Mouse (Mus musculus) lung, postnatal 0 days (tissue): Measurements from ENCODE around the gene Celf1. TPM values are rescaled to one million over a fixed set of nuclear protein-coding genes. Genes with fewer than 3 reads are reported as not detected.
"Not testable (repeated sequence)": the region's sequence is repeated elsewhere in the genome, so short reads cannot be mapped to it uniquely, and the experiment has no call there.

Experiments
- ATAC-seq: fragments of 200-750 bp; cut with Nextera tagmentation; 2 replicates; pipeline ENCODE4 v1.8.0; 2017; ENCODE audit warnings: moderate library complexity
- DNase-seq: peaks from one replicate; pipeline ENCODE4 v3.0.0-alpha.2; 2016; ENCODE audit warnings: low spot score
- H3K27ac ChIP-seq: fragments of 300-500 bp; sonication (generic); 2 replicates; pipeline ENCODE4 v1.5.1; 2014; ENCODE audit warnings: antibody characterized with exemption, mild to moderate bottlenecking, low read length, mixed read lengths
- H3K27me3 ChIP-seq: fragments of 300-500 bp; sonication (generic); replicated peaks from 2 replicates; pipeline ENCODE4 v1.6.1; 2014; ENCODE audit warnings: low read length, mixed read lengths; ENCODE audit not compliant: insufficient read depth
- H3K36me3 ChIP-seq: fragments of 300-500 bp; sonication (generic); 2 replicates; pipeline ENCODE4 v1.6.1; 2014; ENCODE audit warnings: low read length, mixed read lengths; ENCODE audit not compliant: insufficient read depth
- H3K4me1 ChIP-seq: fragments of 300-500 bp; sonication (generic); 2 replicates; pipeline ENCODE4 v1.6.1; 2014; ENCODE audit warnings: antibody characterized with exemption, low read depth, low read length, mixed read lengths; ENCODE audit not compliant: insufficient read depth
- H3K4me2 ChIP-seq: fragments of 300-500 bp; sonication (generic); replicated peaks from 2 replicates; pipeline ENCODE4 v1.6.1; 2014; ENCODE audit warnings: low read depth, mild to moderate bottlenecking, low read length, moderate library complexity, mixed read lengths
- H3K4me3 ChIP-seq: fragments of 300-500 bp; sonication (generic); 2 replicates; pipeline ENCODE4 v1.5.1; 2014; ENCODE audit warnings: low read depth, low read length
- H3K9ac ChIP-seq: fragments of 300-500 bp; sonication (generic); replicated peaks from 2 replicates; pipeline ENCODE4 v1.6.1; 2014; ENCODE audit warnings: low read depth, mild to moderate bottlenecking
- H3K9me3 ChIP-seq: fragments of 300-500 bp; sonication (generic); 2 replicates; pipeline ENCODE4 v1.6.1; 2016; ENCODE audit warnings: low read length, mixed read lengths
- CTCF ChIP-seq: IDR thresholded peaks from 2 replicates; pipeline ENCODE4 v1.5.1; 2016; ENCODE audit warnings: antibody characterized with exemption, mild to moderate bottlenecking
- EP300 ChIP-seq: IDR thresholded peaks from 2 replicates; pipeline ENCODE4 v1.6.1; 2016; ENCODE audit warnings: antibody characterized with exemption, mild to moderate bottlenecking, control low read depth
- WGBS: fragments of 180-500 bp; shearing (Covaris S2); extraction: QIAGEN DNeasy Blood & Tissue Kit; methylation state at CpG from one replicate; pipeline ENCODE4 v1.1.7; 2014; 5-methylcytosine and 5-hydroxymethylcytosine counted together
- polyA plus RNA-seq: library from polyadenylated mRNA; unstranded; fragments of >200 nt; fragmentation: Nextera tagmentation; extraction: Ambion mirVana; gene quantifications from 2 replicates; pipeline ENCODE4 v1.2.1, GENCODE M21; 2015

The Celf1 gene
- polyA plus RNA-seq, 1 experiment from 2014 or later, result 35.1 TPM

- peak; percentile 47 for DNase-seq
Measured at GRCm38 (mm10) chr2:91033000-91033399, 92.8 kb downstream of the Celf1 start.

GRCm38 (mm10) chr2:91035385-91035784, 95.2 kb downstream of the Celf1 start, which contains the start of gene Rapsn:
Rapsn (plus strand) TSS chr2:91035620.
- no peaks in the 10 kb centered on the region for H3K4me1 ChIP-seq
- 31% methylated on average over 9 of the region's 9 CpGs for WGBS
- peak; percentile 56 for DNase-seq
- H3K4me3 ChIP-seq, result no peak within 1 kb of the TSS
- no peak within 1 kb of the TSS for H3K4me2 ChIP-seq
- no peaks in the 10 kb centered on the region for H3K27me3 ChIP-seq
- TF ChIP-seq EP300, result no peak
- TF ChIP-seq CTCF, result no peak
- ATAC-seq, result peak; percentile 88
- H3K9ac ChIP-seq, result no peak within 1 kb of the TSS
- no peaks in the 10 kb centered on the region for H3K9me3 ChIP-seq
- H3K36me3 ChIP-seq, result no peaks in the 10 kb centered on the region
- no peak within 1 kb of the TSS for H3K27ac ChIP-seq

More at GRCm38 (mm10) chr2:91033000-91033399, 92.8 kb downstream of the Celf1 start:
- WGBS, result 16% methylated on average over 3 of the region's 3 CpGs
- TF ChIP-seq EP300, result no peak
- peak; percentile 45 for TF ChIP-seq CTCF
- Histone ChIP-seq H3K4me2 (no peak overlapping the region), H3K9me3 (no peaks in the 10 kb centered on the region), H3K9ac (no peak overlapping the region), H3K4me3 (no peak overlapping the region), H3K4me1 (no peaks in the 10 kb centered on the region), H3K27me3 (no peaks in the 10 kb centered on the region), H3K27ac (no peak overlapping the region), H3K36me3 (no peaks in the 10 kb centered on the region)
- no peak for ATAC-seq

- Histone ChIP-seq H3K27ac (no peak overlapping the region), H3K4me1 (no peaks in the 10 kb centered on the region), H3K36me3 (no peaks in the 10 kb centered on the region), H3K9ac (no peak overlapping the region), H3K4me2 (no peak overlapping the region), H3K9me3 (no peaks in the 10 kb centered on the region), H3K27me3 (no peaks in the 10 kb centered on the region), H3K4me3 (no peak overlapping the region)
- no peak for ATAC-seq
- TF ChIP-seq CTCF (no peak), EP300 (no peak)
- WGBS, result 79% methylated on average over 8 of the region's 8 CpGs
- DNase-seq, result no peak
Measured at GRCm38 (mm10) chr2:91041786-91042185, 101.6 kb downstream of the Celf1 start.

- Histone ChIP-seq H3K36me3 (no peaks in the 10 kb centered on the region), H3K4me2 (no peak overlapping the region), H3K27ac (no peak overlapping the region), H3K27me3 (no peaks in the 10 kb centered on the region), H3K9me3 (no peaks in the 10 kb centered on the region), H3K9ac (no peak overlapping the region), H3K4me1 (no peaks in the 10 kb centered on the region), H3K4me3 (no peak overlapping the region)
- no peak for TF ChIP-seq CTCF
- no peak for TF ChIP-seq EP300
- 59% methylated on average over 19 of the region's 21 CpGs for WGBS
- DNase-seq (no peak), ATAC-seq (0 out of 2 replicates have a peak, but pooled peaks have one; percentile 28)
Measured at GRCm38 (mm10) chr2:91042651-91043398, 102.6 kb downstream of the Celf1 start.

- H3K36me3 ChIP-seq, result no peaks in the 10 kb centered on the region
- no peaks in the 10 kb centered on the region for H3K27me3 ChIP-seq
- no peak overlapping the region for H3K9ac ChIP-seq
- WGBS, result 75% methylated on average over 13 of the region's 13 CpGs
- no peak overlapping the region for H3K27ac ChIP-seq
- no peak for DNase-seq
- no peaks in the 10 kb centered on the region for H3K9me3 ChIP-seq
- no peak overlapping the region for H3K4me3 ChIP-seq
- TF ChIP-seq CTCF (no peak), EP300 (no peak)
- H3K4me1 ChIP-seq, result no peaks in the 10 kb centered on the region
- ATAC-seq, result no peak
- no peak overlapping the region for H3K4me2 ChIP-seq
Measured at GRCm38 (mm10) chr2:91044727-91045126, 104.5 kb downstream of the Celf1 start.

GRCm38 (mm10) chr2:91045805-91046204, 105.6 kb downstream of the Celf1 start:
- not testable (repeated sequence) for H3K27ac ChIP-seq, H3K4me1 ChIP-seq
- WGBS, result 80% methylated on average over 1 of the region's 1 CpGs

More at GRCm38 (mm10) chr2:91045805-91046204, 105.6 kb downstream of the Celf1 start:
- DNase-seq, H3K4me2 ChIP-seq, H3K36me3 ChIP-seq, ATAC-seq, H3K27me3 ChIP-seq, H3K9me3 ChIP-seq, H3K4me3 ChIP-seq, H3K9ac ChIP-seq: not testable (repeated sequence)
